Mouse (Mus musculus): ENCODE data around the gene Ilf3. TPM values are rescaled to one million over a fixed set of nuclear protein-coding genes. Genes with fewer than 3 reads are reported as not detected.

The Ilf3 gene
- polyA plus RNA-seq, 1 experiment = 157 TPM

DNA sequence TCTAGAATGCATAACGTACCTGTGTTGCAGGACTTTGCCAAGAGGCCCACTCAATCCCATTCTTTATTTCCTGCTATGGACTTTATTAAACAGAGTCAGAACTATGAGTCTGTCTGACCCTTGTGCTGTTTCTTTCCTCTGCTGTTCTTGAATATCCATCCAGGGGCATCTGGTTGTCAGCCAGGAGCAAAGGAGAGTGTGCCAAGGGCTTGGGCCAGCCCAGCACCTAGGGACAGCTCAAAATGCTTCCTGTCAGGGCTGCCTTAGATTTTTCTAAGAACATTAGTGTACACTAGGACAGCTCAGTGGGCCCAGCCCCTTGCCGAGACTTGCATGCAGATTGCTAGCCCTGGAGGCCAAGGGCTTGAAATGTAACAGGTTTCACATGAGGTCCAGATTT, 60.1 kb downstream of the Ilf3 start:
- TF ChIP-seq POLR2A (IDR thresholded peaks at IDR 0.05; ENCODE audit: control insufficient read depth, extremely low read depth, insufficient read depth, low read length, poor library complexity) (no peak), CTCF (IDR thresholded peaks at IDR 0.05; ENCODE audit: borderline replicate concordance, control insufficient read depth, extremely low read depth, insufficient read depth, low read length, poor library complexity) (no peak)
- no peak overlapping the region for H3K27ac ChIP-seq (ENCODE audit: control insufficient read depth, insufficient read depth, low read length)
- whole genome bisulfite sequencing = 88% methylated on average over 2 of the region's 2 CpGs
- no peaks in the 10 kb centered on the region for H3K27me3 ChIP-seq (ENCODE audit: control insufficient read depth, insufficient read depth, low read length)
- no peak for DNase-seq
- H3K36me3 ChIP-seq (ENCODE audit: control insufficient read depth, insufficient read depth, low read length) = no peaks in the 10 kb centered on the region
- peaks cover 41% of the 10 kb centered on the region for H3K4me1 ChIP-seq (replicated peaks; ENCODE audit: control insufficient read depth, insufficient read depth, low read length)
- H3K4me3 ChIP-seq (ENCODE audit: control insufficient read depth, insufficient read depth, low read length) = no peak overlapping the region

DNA sequence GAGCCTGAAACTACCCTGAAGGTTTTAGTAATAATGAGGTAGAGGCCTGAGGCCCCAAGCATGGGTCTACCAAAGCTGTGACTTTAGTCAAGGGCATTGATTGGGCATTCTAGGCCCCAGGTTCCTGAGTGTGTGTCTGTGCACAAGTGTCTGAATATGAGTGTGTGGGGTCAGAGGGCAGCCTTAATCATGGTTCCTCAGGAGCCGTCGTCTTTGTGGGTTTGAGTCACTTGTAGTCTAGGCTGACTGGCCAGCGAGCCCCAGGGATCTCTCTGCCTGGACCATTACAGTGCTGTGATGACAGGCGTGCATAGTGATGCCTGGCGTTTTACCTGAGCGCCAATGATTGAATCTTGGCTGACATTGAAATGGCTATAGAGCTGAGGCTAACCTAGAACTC, 60.5 kb downstream of the Ilf3 start:
- 91% methylated on average over 6 of the region's 6 CpGs for WGBS
- H3K4me1 ChIP-seq (replicated peaks; ENCODE audit: control insufficient read depth, insufficient read depth, low read length) = peaks cover 41% of the 10 kb centered on the region
- no peaks in the 10 kb centered on the region for H3K36me3 ChIP-seq (ENCODE audit: control insufficient read depth, insufficient read depth, low read length)
- no peak for DNase-seq
- TF ChIP-seq POLR2A (IDR thresholded peaks at IDR 0.05; ENCODE audit: control insufficient read depth, extremely low read depth, insufficient read depth, low read length, poor library complexity) (no peak), CTCF (IDR thresholded peaks at IDR 0.05; ENCODE audit: borderline replicate concordance, control insufficient read depth, extremely low read depth, insufficient read depth, low read length, poor library complexity) (no peak)
- H3K4me3 ChIP-seq (ENCODE audit: control insufficient read depth, insufficient read depth, low read length) = no peak overlapping the region
- H3K27me3 ChIP-seq (ENCODE audit: control insufficient read depth, insufficient read depth, low read length) = no peaks in the 10 kb centered on the region
- no peak overlapping the region for H3K27ac ChIP-seq (ENCODE audit: control insufficient read depth, insufficient read depth, low read length)

DNA sequence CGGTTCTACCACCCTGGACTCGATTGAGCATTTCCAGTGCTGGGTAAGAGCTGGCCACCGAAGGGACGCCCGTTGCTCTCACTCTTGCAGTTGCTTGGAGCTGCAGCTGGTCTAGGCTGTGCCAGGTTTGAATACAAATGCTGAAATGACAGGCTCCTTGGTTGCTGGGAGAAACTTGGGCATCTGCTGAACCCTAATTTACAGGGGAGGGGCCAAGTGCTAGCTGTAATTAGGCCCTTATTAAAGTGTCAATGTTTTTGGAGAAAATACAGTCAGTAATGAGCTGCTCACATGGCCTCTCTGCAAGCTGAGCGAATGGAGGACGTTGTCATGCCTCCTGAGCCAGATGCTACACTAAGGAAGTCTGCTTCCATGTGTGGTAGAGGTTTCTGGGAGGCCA, 63.1 kb downstream of the Ilf3 start:
- Histone ChIP-seq H3K4me1 (replicated peaks; ENCODE audit: control insufficient read depth, insufficient read depth, low read length) (peaks cover 51% of the 10 kb centered on the region), H3K27ac (ENCODE audit: control insufficient read depth, insufficient read depth, low read length) (no peak overlapping the region), H3K27me3 (ENCODE audit: control insufficient read depth, insufficient read depth, low read length) (no peaks in the 10 kb centered on the region), H3K36me3 (ENCODE audit: control insufficient read depth, insufficient read depth, low read length) (no peaks in the 10 kb centered on the region), H3K4me3 (ENCODE audit: control insufficient read depth, insufficient read depth, low read length) (no peak overlapping the region)
- WGBS = 77% methylated on average over 7 of the region's 7 CpGs
- TF ChIP-seq CTCF (IDR thresholded peaks at IDR 0.05; ENCODE audit: borderline replicate concordance, control insufficient read depth, extremely low read depth, insufficient read depth, low read length, poor library complexity) (no peak), POLR2A (IDR thresholded peaks at IDR 0.05; ENCODE audit: control insufficient read depth, extremely low read depth, insufficient read depth, low read length, poor library complexity) (no peak)
- no peak for DNase-seq

DNA sequence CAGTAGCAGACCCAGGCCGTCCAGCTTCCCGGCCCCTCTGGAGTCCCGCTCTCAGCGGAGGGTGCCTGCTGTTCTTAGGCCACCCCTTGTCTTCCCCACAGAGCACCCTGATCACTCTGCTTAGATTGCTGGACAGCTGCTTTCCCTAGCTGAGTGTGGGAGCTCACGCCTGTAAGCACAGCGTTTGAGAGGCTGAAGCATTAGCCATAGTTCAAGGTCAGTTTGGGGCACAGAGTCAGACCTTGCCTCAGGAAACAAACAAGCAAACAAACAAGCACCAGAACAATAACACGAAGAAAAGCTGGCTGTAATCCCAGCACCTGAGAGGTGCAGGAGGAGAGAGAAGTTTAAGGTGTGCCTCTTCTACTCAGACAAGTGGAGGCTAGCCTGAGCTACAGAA, 64.4 kb downstream of the Ilf3 start:
- DNase-seq = no peak
- WGBS = 96% methylated on average over 7 of the region's 7 CpGs
- peaks cover 54% of the 10 kb centered on the region for H3K4me1 ChIP-seq (replicated peaks; ENCODE audit: control insufficient read depth, insufficient read depth, low read length)
- H3K27ac ChIP-seq (ENCODE audit: control insufficient read depth, insufficient read depth, low read length) = no peak overlapping the region
- H3K36me3 ChIP-seq (ENCODE audit: control insufficient read depth, insufficient read depth, low read length) = no peaks in the 10 kb centered on the region
- no peak for TF ChIP-seq POLR2A (IDR thresholded peaks at IDR 0.05; ENCODE audit: control insufficient read depth, extremely low read depth, insufficient read depth, low read length, poor library complexity)
- no peak for TF ChIP-seq CTCF (IDR thresholded peaks at IDR 0.05; ENCODE audit: borderline replicate concordance, control insufficient read depth, extremely low read depth, insufficient read depth, low read length, poor library complexity)
- H3K4me3 ChIP-seq (ENCODE audit: control insufficient read depth, insufficient read depth, low read length) = no peak overlapping the region
- no peaks in the 10 kb centered on the region for H3K27me3 ChIP-seq (ENCODE audit: control insufficient read depth, insufficient read depth, low read length)

DNA sequence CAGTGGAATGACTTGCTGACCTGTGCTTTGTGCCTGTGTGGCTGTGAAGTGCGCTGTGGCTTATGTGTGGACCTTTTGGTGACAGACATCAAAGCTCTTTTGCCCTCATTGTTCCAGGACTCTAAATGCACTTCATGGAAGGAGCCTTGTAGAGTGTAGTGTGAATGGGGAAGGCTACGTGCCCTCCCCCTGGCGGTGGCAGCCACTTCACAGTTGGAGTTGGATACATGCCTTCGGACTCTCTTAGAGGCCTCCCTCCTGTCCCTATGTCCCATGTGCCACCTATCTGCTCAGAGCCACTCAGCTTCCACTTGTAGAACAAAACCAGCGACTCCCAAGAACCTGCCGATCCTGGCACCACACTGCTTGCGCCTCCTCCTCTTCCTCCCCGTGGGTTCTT, 66.1 kb downstream of the Ilf3 start:
- WGBS = 88% methylated on average over 8 of the region's 8 CpGs
- Histone ChIP-seq H3K4me3 (ENCODE audit: control insufficient read depth, insufficient read depth, low read length) (no peak overlapping the region), H3K36me3 (ENCODE audit: control insufficient read depth, insufficient read depth, low read length) (no peaks in the 10 kb centered on the region), H3K4me1 (replicated peaks; ENCODE audit: control insufficient read depth, insufficient read depth, low read length) (peaks cover 63% of the 10 kb centered on the region), H3K27me3 (ENCODE audit: control insufficient read depth, insufficient read depth, low read length) (no peaks in the 10 kb centered on the region), H3K27ac (ENCODE audit: control insufficient read depth, insufficient read depth, low read length) (no peak overlapping the region)
- no peak for DNase-seq
- TF ChIP-seq CTCF (IDR thresholded peaks at IDR 0.05; ENCODE audit: borderline replicate concordance, control insufficient read depth, extremely low read depth, insufficient read depth, low read length, poor library complexity) (no peak), POLR2A (IDR thresholded peaks at IDR 0.05; ENCODE audit: control insufficient read depth, extremely low read depth, insufficient read depth, low read length, poor library complexity) (no peak)

GRCm38 (mm10) chr9:21434410-21434809, 66.7 kb downstream of the Ilf3 start:
- H3K27ac ChIP-seq (ENCODE audit: control insufficient read depth, insufficient read depth, low read length) = no peak overlapping the region
- no peak for DNase-seq
- no peak overlapping the region for H3K4me3 ChIP-seq (ENCODE audit: control insufficient read depth, insufficient read depth, low read length)
- no peak for TF ChIP-seq POLR2A (IDR thresholded peaks at IDR 0.05; ENCODE audit: control insufficient read depth, extremely low read depth, insufficient read depth, low read length, poor library complexity)
- TF ChIP-seq CTCF (IDR thresholded peaks at IDR 0.05; ENCODE audit: borderline replicate concordance, control insufficient read depth, extremely low read depth, insufficient read depth, low read length, poor library complexity) = no peak
- WGBS = 94% methylated on average over 2 of the region's 2 CpGs
- no peaks in the 10 kb centered on the region for H3K36me3 ChIP-seq (ENCODE audit: control insufficient read depth, insufficient read depth, low read length)
- H3K27me3 ChIP-seq (ENCODE audit: control insufficient read depth, insufficient read depth, low read length) = no peaks in the 10 kb centered on the region
- peaks cover 67% of the 10 kb centered on the region for H3K4me1 ChIP-seq (replicated peaks; ENCODE audit: control insufficient read depth, insufficient read depth, low read length)

Measured in thymus, adult 2 months (tissue).